Mouse (Mus musculus) forebrain, embryonic 13.5 days (tissue): ENCODE results near the gene Gm13278. TPM values are rescaled to one million over a fixed set of nuclear protein-coding genes. Genes with fewer than 3 reads are reported as not detected.

Experiments
- polyA plus RNA-seq: library from polyadenylated mRNA; unstranded; fragments of >200 nt; fragmentation: Nextera tagmentation; extraction: Ambion mirVana; gene quantifications from 2 replicates; pipeline ENCODE4 v1.2.1, GENCODE M21; 2015

The Gm13278 gene
- polyA plus RNA-seq, 1 experiment from 2014 or later: not detected

Other genes starting within 250 kb of the Gm13278 start
- gene Ifna15, start 233.3 kb upstream of the Gm13278 start, polyA plus RNA-seq: not detected in 2 replicates
- gene Ifna14, start 219.8 kb upstream of the Gm13278 start, polyA plus RNA-seq: not detected in 2 replicates
- not detected in 2 replicates for gene Ifna9, start 199.2 kb upstream of the Gm13278 start, polyA plus RNA-seq
- not detected in 2 replicates for gene Ifna12, start 188.2 kb upstream of the Gm13278 start, polyA plus RNA-seq
- gene C87499, start 157.1 kb upstream of the Gm13278 start, polyA plus RNA-seq: not detected in 2 replicates
- gene Ifna13, start 147.1 kb upstream of the Gm13278 start, polyA plus RNA-seq: not detected in 2 replicates
- not detected in 2 replicates for gene Ifna16, start 114.6 kb upstream of the Gm13278 start, polyA plus RNA-seq
- not detected in 2 replicates for gene Ifna2, start 107.6 kb upstream of the Gm13278 start, polyA plus RNA-seq
- not detected in 2 replicates for gene Ifnab, start 100.2 kb upstream of the Gm13278 start, polyA plus RNA-seq
- 1.1 and 2.1 TPM in 2 replicates for gene Gm26566, start 69.7 kb upstream of the Gm13278 start, polyA plus RNA-seq
- 120 and 125 TPM in 2 replicates for gene Klhl9, start 69.1 kb upstream of the Gm13278 start, polyA plus RNA-seq
- gene Gm13271, start 36.7 kb upstream of the Gm13278 start, polyA plus RNA-seq: not detected in 2 replicates
- 0.17 TPM in 1 of 2 replicates, not detected in the other for gene Gm13283, start 31.4 kb upstream of the Gm13278 start, polyA plus RNA-seq
- not detected in 2 replicates for gene Gm13290, start 17.7 kb upstream of the Gm13278 start, polyA plus RNA-seq
- gene Gm13289, start 14.6 kb upstream of the Gm13278 start, polyA plus RNA-seq: not detected in 2 replicates
- gene Gm13272, start 11.7 kb upstream of the Gm13278 start, polyA plus RNA-seq: not detected in 2 replicates
- gene Ifnz, start 9.4 kb upstream of the Gm13278 start, polyA plus RNA-seq: 0.18 TPM in 1 of 2 replicates, not detected in the other
- gene Gm13276, start 5.8 kb upstream of the Gm13278 start, polyA plus RNA-seq: not detected in 2 replicates
- gene Gm13277, start 2.9 kb upstream of the Gm13278 start, polyA plus RNA-seq: not detected in 2 replicates
- not detected in 2 replicates for gene Gm13275, start 2.9 kb downstream of the Gm13278 start, polyA plus RNA-seq
- not detected in 2 replicates for gene Gm13279, start 5.8 kb downstream of the Gm13278 start, polyA plus RNA-seq
- gene Gm13285, start 8.1 kb downstream of the Gm13278 start, polyA plus RNA-seq: 0.43 TPM in 1 of 2 replicates, not detected in the other
- gene Gm13287, start 11.7 kb downstream of the Gm13278 start, polyA plus RNA-seq: not detected in 2 replicates
- not detected in 2 replicates for gene Gm13288, start 14.0 kb downstream of the Gm13278 start, polyA plus RNA-seq
- not detected in 2 replicates for gene Ifna7, start 24.7 kb downstream of the Gm13278 start, polyA plus RNA-seq
- gene Ifna11, start 28.4 kb downstream of the Gm13278 start, polyA plus RNA-seq: not detected in 2 replicates
- gene Ifna6, start 35.9 kb downstream of the Gm13278 start, polyA plus RNA-seq: not detected in 2 replicates
- gene Ifna5, start 44.0 kb downstream of the Gm13278 start, polyA plus RNA-seq: not detected in 2 replicates
- not detected in 2 replicates for gene Ifna4, start 50.3 kb downstream of the Gm13278 start, polyA plus RNA-seq
- not detected in 2 replicates for gene Ifna1, start 58.5 kb downstream of the Gm13278 start, polyA plus RNA-seq
- not detected in 2 replicates for gene Ifne, start 88.7 kb downstream of the Gm13278 start, polyA plus RNA-seq